Mouse (Mus musculus): ENCODE results near the gene Snrpa. TPM values are rescaled to one million over a fixed set of nuclear protein-coding genes. Genes with fewer than 3 reads are reported as not detected.

Gene Snrpa
- polyA plus RNA-seq, 1 experiment from 2014 or later = 82.7 TPM

- H3K4me3 ChIP-seq (ENCODE audit: low read depth, low read length) = no peak within 1 kb of the TSS
- no peaks in the 10 kb centered on the region for H3K4me1 ChIP-seq (replicated peaks; ENCODE audit: control insufficient read depth, insufficient read depth)
- H3K9ac ChIP-seq (ENCODE audit: low read length) = peak within 1 kb of the TSS; percentile 41; the same call in 1 of the 2 replicates
- peaks cover 2% of the 10 kb centered on the region for H3K36me3 ChIP-seq (ENCODE audit: control insufficient read depth, insufficient read depth, low read length)
- H3K4me2 ChIP-seq (replicated peaks; ENCODE audit: low read depth) = no peak within 1 kb of the TSS
- WGBS = 32% methylated on average over 10 of the region's 10 CpGs
- DNase-seq (ENCODE audit: low spot score) (peak; percentile 81), ATAC-seq (ENCODE audit: low FRiP score, low TSS enrichment) (peak; percentile 80)
- no peak for TF ChIP-seq CTCF (IDR thresholded peaks at IDR 0.05; ENCODE audit: low read depth)
- no peak for TF ChIP-seq EP300 (optimal IDR thresholded peaks at IDR 0.05)
- H3K27me3 ChIP-seq (ENCODE audit: control insufficient read depth, insufficient read depth, low read length) = no peaks in the 10 kb centered on the region
- H3K9me3 ChIP-seq (ENCODE audit: control insufficient read depth, low read length) = no peaks in the 10 kb centered on the region
- peak within 1 kb of the TSS; percentile 82 for H3K27ac ChIP-seq (replicated peaks)
These were observed 42.8 kb downstream of the Snrpa start, which contains the start of gene Cyp2t4 for GRCm38 (mm10) chr7:27153205-27153764. Gene Cyp2t4, plus strand, starts transcription at chr7:27153714.

MicroRNA genes within 50 kb of the gene (microRNA counts, 519-probe panel; counts per million panel counts)
- not detected for microRNA mmu-miR-1191

Small RNA genes lying within 50 kb of the gene (microRNA-seq; reads per million reads assigned to microRNA genes)
- gene Mir1191 = 0.96 reads per million
- gene Mir3101 = not detected

Other genes with a start within 250 kb of the Snrpa start
- gene Cyp2a12, start 167.2 kb downstream of the Snrpa start, polyA plus RNA-seq (2015; fragmentation: Nextera tagmentation; extraction: Ambion mirVana) = 0.05 and 0.08 TPM in 2 replicates
- gene Cyp2f2, start 76.4 kb downstream of the Snrpa start, polyA plus RNA-seq (2015; fragmentation: Nextera tagmentation; extraction: Ambion mirVana) = 108 and 155 TPM in 2 replicates
- 0.11 TPM in 1 of 2 replicates, not detected in the other for gene Cyp2t4, start 42.6 kb downstream of the Snrpa start, polyA plus RNA-seq (2015; fragmentation: Nextera tagmentation; extraction: Ambion mirVana)
- 51.0 and 53.4 TPM in 2 replicates for gene Egln2, start 29.5 kb downstream of the Snrpa start, polyA plus RNA-seq (2015; fragmentation: Nextera tagmentation; extraction: Ambion mirVana)
- gene Rab4b, start 17.4 kb downstream of the Snrpa start, polyA plus RNA-seq (2015; fragmentation: Nextera tagmentation; extraction: Ambion mirVana) = 70.7 and 72.2 TPM in 2 replicates
- gene Gm21983, start 15.2 kb downstream of the Snrpa start, polyA plus RNA-seq (2015; fragmentation: Nextera tagmentation; extraction: Ambion mirVana) = not detected in 2 replicates
- 7.3 and 8.7 TPM in 2 replicates for gene Mia, start 15.1 kb downstream of the Snrpa start, polyA plus RNA-seq (2015; fragmentation: Nextera tagmentation; extraction: Ambion mirVana)
- 1.7 and 1.8 TPM in 2 replicates for gene BC024978, start 490 bp downstream of the Snrpa start, polyA plus RNA-seq (2015; fragmentation: Nextera tagmentation; extraction: Ambion mirVana)
- gene Itpkc, start 32.4 kb upstream of the Snrpa start, polyA plus RNA-seq (2015; fragmentation: Nextera tagmentation; extraction: Ambion mirVana) = 11.6 and 12.2 TPM in 2 replicates
- 25.0 and 26.6 TPM in 2 replicates for gene Coq8b, start 36.8 kb upstream of the Snrpa start, polyA plus RNA-seq (2015; fragmentation: Nextera tagmentation; extraction: Ambion mirVana)
- gene Numbl, start 62.2 kb upstream of the Snrpa start, polyA plus RNA-seq (2015; fragmentation: Nextera tagmentation; extraction: Ambion mirVana) = 12.8 and 14.6 TPM in 2 replicates
- 81.0 and 94.8 TPM in 2 replicates for gene Ltbp4, start 141.4 kb upstream of the Snrpa start, polyA plus RNA-seq (2015; fragmentation: Nextera tagmentation; extraction: Ambion mirVana)
- gene Shkbp1, start 159.7 kb upstream of the Snrpa start, polyA plus RNA-seq (2015; fragmentation: Nextera tagmentation; extraction: Ambion mirVana) = 26.3 and 27.3 TPM in 2 replicates
- 0.28 and 0.57 TPM in 2 replicates for gene Gm20479, start 161.1 kb upstream of the Snrpa start, polyA plus RNA-seq (2015; fragmentation: Nextera tagmentation; extraction: Ambion mirVana)